Mouse (Mus musculus) heart, adult 18-20 months (tissue): ENCODE measurements around the gene Mras. TPM values are rescaled to one million over a fixed set of nuclear protein-coding genes. Genes with fewer than 3 reads are reported as not detected.

Source experiments
- DNase-seq, 2 experiments: peaks; one replicate each; pipeline ENCODE4 v3.0.0; 2021 to 2022; ENCODE audit warnings: mixed read lengths in 1 of 2
- total RNA-seq, 2 experiments: library from RNA; stranded (reverse); gene quantifications; 2 replicates each; pipeline ENCODE4 v1.2.3; 2021

The Mras gene
- total RNA-seq, 2 experiments from 2014 or later: 6.2 to 7.1 TPM

DNA sequence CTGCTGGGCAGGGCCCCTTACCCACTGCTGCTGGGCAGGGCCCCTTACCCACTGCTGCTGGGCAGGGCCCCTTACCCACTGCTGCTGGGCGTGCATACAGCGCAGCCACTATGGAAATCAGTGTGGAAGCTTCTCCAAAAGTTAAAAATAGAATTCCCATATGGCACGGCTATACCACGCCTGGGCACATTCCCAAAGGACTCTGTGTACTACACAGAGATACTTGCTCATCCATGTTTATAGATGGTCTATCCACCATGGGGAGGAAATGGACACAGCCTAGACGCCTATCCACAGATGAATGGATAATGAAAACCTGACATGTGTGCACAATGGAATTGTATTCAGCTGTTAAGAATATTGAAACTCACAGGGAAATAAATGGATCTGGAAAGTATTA is 3.8 kb upstream of the Mras start:
- DNase-seq: no peak

DNA sequence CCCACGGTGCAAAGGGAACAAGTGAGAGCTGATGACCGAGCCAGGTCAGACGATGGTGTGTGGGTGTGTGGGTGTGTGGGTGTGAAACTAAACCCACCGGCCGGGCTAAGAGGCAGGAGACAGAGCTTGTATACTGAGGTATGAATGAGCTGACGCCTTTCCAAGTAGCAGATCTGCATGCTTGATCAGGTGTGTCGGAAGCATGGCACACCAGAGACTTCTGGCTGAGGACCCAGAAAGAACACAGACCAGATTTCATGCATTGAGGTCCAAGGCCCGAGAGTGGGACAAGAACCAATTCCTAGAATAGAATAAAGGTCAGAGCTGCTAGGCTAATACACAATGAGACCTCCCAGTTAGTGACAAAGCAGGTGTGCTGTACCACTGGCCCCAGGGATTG is 1.9 kb upstream of the Mras start:
- DNase-seq: no peak

DNA sequence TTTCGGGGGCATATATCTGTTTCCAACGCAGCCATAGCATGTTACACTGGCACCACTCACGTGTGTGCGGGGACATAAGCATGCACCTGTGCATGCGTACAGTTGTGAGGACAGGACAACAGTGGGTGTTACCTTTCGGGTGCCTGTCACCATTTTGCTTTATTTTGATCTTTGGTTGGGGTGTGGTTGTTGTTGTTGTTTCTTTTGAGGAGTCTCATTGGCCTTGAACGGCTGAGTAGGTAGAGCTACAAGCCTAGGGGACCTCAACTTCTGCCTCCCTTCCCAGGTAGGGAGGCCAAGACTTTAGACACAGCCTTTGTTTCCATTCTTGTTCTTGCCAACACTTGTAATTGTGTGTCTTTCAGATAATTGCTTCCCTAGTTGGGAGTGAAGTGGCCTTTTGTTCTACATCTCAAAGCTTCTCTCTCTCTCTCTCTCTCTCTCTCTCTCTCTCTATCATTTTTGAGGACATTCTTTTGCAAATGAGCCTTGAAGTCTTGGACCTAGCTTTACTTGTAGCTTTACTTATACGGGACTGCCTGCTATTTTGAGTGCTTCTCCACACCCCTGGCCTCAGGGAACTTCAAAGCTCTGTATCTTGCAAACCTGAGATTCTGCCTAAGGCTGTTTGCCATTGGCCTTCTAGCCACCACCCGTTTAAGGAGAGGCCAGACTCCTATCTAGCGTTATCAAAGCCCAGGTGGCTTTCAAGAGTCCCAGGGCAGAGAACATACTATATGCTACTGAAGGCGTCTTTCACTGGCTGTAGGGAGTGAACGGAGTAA is 792 bp upstream of the Mras start:
- DNase-seq: no peak

DNA sequence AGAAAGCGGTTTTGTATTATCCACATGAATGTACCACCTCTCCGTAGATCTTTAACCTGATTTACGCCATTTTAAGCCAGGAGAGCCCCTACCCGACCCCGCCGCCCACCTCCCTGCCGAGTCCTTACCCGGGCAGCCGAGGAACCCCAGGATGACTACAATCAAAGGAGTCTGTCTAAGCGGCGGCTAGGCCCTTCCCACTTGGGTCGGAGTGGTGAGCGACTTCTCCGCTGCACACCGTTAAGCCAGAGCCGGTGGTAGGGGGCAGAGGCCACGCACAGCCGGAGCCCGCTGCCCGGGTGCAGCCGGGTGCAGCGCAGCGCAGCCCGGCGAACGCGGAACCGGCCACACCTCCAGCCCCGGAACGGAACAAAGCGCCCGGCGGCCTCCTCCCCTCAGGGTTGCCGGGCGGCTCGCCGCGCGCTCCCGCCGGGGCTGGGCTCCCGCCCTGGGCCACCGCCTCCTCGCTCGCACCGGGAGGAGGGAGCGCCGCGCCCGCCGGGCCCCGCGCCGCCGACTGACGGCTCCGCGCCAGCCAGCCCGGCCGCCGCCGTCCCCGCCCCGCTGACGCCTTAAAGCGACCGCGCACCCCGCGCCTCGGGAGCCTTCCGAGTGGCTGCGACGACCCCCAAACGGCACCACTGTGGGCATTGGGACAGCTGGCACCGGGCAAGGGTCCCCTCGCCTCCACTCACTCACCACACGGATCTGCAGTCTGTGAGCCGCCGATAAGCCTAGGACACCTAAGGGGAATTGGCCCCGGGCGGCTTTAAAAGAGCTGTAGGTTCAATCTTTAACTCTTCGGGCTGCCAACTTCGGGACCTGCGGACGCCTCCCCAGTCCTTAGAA is 775 bp downstream of the Mras start:
- DNase-seq: peak; percentile 86 to 89

DNA sequence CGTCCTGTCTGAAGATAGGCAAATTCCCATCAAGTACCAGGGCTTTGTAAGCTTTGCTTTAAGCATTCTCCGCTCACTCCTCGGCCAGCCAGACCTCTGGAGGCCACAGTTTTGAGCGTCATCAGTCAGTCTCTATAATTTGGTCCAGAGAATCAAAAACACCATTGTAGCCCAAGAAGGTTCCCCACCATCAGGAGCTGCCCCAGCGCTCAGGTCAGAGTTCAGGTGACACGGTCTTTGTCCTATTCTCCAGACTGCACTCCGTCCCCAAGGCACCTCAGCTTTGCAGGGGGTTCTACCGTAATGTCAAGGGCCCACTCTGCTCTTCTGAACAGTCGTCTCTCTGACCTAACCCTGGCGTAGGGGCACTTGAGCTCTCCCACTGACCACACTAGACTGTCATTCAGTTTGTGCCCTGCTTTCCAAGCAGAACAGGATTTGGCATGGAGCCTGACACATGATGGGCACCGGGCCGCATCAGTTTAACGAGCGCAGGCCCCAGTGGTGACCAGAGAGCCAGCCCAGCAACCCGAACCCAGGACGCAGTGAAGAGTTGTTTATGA is 1.5 kb downstream of the Mras start:
- peak; percentile 46 to 65 for DNase-seq

DNA sequence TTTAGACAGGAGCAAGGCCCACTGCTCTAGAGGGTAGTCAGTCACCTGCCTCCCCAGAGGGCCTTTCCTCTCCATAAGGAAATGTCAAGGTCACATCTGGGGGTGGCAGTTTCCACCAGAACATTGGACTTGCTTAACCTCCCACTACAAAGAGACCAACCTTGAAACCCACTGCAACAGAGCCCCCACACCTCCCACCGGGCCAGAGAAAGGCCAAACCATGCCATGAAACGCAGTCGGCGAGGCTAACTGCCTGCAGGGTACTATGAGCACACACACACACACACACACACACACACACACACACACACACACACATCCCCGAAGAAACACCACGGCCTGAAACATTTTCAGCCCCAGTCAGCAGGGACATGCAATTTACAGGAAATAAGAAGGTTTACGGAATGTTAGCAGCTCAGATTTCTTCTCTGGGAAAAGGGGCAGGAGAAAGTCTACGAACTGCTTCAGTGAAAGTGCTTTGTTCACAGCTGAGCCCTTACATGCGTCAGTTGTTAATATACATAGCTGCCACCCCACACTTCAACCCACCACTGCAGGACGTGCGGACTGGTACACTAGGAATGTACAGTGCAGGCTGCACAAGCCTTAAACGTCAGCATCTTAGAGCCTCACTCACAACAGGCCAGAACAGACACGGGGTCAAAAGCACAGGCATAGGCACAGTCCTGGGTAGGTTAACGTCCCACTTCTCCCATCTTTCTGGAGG is 2.1 kb downstream of the Mras start:
- DNase-seq: no peak

DNA sequence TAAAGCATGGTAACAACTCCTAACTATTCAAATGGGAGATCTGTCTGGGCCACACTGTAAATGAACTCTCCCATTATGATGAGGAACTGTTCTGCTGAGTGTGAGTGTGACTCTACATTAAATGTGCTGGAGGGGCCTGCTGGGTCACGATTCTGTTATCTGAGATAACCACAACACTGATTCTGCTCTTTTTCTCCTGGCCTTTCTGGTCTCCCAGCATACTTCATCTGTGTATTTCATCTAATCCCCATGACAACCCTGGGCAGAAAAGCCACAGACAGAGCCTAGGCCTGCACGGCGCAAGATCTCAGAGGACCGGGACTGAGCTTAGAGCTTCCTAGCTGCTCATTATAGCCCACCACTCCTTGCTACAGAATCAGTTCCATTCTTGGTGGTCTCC is 4.7 kb downstream of the Mras start:
- DNase-seq: no peak

DNA sequence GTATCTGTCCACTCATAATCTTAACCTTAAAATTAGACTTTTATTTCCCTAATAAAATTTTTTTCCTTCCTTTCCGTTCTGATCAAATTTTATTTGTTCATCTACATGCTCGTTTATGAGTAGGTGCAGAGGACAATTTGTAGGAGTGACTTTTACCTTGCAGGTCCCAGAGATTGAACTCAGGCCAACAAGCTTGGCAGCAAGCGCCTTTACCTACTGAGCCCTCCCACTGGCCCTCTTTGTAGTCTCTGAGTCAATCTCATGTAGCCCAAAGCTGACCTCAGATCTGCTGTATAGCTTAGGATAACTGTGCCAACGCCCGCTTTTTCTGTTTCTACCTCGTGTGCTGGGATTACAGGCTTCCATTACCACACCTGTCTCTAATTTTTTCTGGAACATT is 5.2 kb downstream of the Mras start:
- no peak for DNase-seq

DNA sequence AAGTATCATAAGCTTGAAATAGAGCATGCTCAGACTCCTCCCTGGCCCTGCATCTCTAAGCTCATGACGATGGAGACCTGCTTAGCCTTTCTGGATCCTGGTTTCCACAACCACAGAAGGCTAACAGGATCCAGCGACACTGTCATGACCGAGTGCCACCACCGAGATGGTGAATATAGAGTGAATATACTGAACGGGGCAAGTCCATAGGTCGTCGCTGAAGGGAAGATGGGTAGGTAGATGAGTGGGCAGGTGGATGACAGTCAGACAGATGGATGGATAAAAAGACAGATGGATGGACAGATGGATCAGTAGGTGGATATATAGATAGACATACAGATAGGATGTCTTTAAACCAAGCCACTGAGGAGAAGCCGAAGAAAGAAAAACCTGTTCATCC is 5.8 kb downstream of the Mras start:
- DNase-seq: no peak

DNA sequence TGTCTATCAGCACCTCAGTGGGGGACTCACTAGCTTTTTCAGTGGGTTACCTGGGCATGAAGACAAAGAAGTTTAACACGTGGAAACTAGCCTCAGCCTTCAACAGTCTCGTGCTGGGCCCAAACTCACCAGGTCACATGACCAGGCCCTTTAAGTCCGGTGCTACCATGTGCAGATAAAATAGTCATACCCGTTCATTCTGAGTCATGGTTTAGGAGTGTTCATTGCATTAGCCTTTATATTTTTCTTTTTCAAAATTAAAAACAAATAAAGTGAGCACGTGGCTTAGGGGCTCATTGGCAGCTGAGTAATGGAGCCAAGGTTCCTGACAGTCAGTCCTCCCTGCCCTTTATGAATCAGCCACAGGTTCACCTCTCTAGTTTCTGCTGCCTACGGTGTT is 6.4 kb downstream of the Mras start:
- DNase-seq: no peak

DNA sequence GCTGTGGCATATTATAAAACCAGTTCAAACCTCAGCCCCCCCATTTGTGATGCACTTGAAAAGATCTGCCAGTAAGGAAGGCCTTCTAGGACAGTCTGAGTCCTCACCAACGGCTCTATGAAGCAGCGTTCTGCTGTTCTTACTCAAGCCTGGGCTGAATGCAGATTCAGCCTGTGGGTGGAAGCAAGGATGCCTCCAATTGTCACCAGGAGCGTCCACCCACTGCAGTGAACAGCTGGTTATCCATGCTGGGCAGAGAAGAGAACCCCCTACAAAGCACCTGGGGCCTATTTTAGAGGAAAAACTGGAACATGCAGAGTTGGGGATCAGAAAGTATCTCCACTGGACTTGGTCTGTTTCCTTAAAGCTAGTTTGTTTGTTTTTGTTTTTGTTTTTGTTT is 7.3 kb downstream of the Mras start:
- no peak for DNase-seq

DNA sequence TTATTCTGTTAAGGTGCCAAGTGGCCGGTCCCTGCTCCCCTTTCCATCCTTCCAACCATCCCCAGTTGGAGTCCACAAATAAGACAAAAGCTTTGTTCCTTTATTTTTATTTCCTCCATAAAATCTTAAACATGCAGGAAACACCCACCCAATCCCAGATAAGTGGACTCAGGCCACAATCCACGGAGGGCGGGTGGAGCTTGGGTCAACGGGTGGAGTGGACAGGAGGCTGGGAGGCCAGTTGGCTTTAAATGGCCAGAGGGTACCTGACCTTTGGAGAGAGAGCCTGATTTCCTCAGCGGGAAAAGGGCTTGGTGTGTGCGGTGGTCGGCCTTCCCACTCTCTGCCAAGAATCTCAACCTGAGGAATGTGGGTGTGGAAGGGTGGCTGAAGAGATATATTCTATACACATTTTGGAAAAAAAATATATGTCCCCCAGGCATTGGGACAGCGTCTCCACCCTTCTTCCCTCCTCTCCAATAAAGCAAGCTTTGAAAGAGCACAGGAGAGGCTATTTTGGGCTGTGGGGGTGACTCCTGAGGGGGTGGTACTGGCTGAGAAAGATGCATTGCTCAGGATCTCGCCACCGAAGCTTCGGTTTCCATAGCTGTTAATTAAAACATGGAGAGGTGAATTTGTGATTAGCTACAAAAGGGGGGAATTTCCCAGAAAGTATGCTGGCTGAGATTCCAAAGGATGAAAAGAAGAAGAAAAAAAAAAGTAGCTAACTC is 8.4 kb downstream of the Mras start:
- DNase-seq: peak in 1 of 2 experiments; percentile 35

DNA sequence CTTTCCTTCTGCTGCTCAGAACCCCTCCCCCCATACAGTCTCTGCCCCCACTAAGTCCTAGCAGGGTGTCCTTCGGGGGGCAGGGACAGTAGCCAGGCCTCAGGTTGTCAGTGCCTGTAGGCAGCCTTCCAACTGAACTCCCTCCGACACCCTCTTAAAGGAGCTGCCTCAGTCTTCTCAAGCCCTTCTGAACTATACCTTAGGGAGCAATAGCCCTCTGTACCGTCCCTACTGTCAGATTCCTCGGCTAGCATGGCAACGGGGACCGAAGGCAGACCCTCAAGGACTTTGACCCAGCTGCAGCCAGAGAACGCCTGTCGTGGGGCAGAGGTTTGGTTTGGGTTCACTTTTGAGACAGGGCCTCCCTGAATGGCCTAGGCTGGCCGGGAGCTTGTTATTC is 11.9 kb downstream of the Mras start:
- DNase-seq: no peak

DNA sequence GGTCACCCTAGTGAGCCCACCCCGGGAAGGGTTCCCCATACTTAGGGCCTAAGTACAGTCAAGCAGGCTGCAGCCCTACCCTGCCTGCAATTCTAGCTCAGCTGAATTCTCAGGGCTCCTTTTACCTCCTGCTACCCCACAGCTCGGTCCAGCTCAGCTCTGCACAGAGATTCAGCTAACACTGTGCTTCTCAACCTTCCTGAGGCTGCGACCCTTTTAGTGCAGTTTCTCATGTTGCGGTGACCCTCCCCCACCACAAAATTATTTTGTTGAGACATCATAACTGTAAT is 12.7 kb downstream of the Mras start:
- DNase-seq: no peak

DNA sequence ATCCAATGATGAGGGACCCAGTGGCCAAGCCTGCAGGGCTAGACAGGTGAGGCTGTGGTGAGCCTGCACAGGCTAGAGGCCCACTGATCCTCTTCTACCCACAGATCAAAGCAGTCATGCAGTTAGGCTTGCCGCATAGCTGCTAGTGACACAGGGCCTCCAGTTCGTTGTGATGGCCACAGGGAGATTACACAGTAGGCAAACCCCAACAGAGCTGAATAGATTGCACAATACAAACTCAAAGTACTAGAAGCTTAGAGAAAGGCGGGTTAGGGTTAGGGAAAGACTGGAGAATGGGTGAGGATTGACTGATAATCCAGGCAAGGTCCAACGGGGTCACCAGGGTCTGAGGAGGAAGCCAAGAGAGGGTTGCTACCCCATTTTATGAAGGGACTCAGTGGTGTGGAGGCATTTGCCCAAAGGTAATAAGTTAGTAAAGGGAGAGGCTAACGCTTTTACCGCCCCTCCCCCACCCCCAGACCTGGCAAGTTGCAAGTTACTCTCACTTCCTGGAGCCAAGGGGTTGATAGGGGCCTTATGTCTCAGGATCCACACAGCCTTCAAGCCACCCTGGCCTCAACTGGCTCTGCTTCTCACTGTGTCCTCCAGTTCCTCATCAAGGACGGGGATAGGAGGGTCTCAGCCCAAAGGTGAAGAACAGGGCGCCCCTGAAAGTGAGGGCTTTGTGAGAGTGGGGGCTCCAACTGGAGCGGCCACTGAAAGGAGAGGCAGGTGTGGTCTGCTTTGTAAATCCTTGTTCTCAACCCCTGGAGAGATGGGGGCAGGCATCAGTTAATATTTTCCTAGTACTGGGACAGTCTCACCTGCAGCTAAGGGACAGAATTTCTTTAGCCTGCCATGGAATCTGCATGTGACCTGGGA is 13.2 kb downstream of the Mras start:
- DNase-seq: no peak

DNA sequence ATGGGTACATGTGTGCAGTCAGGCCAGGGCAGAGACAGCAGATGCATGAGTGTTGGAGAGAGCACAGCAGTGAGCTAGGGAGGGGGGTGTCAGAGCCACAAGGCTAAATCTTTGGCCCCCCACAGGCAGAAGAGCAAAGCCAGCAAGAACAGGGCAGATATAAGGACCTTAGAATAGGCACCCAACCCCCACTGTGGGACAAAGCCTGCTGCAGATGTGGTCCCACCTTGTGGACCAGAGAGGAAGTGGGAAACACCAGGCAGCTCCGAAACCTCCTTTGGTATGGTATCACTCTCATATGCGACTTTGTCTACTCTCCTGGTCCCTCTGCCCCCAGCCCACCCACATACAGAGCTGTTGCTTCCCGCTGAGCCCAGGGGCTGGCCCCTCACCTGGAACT is 15.3 kb downstream of the Mras start:
- no peak for DNase-seq

DNA sequence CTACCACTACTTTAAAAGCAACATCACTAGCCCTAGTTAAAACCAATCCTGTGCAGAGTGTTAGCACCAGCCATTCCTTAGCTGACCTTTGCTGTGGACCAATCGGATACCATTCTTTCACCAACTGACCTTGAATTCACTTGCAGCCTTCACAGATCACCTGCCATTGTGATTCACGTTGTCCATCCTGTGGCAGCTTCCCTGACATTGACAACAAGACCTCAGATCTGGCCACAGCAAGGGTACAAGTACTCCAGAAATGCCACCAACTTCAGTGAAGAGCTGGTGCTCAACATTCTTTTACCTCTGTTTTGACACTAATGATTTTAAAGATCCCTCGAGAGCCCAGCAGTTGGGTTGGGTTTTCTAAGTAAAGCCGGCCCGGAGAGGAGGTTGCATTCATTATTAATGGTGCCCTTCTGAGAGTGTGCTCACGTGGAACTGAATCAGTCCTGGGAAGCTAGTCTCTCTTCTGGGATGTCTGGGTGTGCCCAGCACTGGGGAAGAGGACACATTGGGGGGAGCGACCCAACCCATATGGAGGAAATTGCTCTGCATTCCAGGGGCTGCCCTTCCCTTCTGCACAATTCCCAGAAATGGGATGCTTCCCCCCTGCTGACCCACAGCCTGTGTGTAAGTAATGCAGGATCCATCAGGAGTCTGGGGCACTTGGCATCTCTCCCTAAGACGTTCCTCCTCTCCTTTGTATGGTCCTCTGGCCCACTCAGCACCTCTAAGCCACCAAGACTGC is 17.1 kb downstream of the Mras start:
- peak in 1 of 2 experiments; percentile 29 for DNase-seq

DNA sequence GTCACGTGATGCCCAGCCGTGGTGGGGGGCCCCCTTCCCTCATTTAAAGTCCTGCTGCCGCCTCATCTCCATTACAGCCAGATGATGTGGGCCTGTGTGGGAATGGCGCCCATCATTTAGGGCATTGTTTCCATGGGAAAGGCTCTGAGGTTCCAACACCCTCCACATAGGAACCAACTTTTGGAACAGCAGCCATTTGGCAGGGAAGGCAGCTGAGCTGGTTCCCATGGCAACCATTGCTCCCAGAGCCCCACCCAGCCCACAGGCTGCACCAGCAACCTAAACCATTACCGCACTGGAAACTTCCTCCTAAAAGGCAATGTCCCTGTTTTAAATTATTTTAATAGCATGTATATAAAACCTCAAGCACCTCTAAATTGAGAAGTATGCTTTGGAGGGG is 18.8 kb downstream of the Mras start:
- no peak for DNase-seq

DNA sequence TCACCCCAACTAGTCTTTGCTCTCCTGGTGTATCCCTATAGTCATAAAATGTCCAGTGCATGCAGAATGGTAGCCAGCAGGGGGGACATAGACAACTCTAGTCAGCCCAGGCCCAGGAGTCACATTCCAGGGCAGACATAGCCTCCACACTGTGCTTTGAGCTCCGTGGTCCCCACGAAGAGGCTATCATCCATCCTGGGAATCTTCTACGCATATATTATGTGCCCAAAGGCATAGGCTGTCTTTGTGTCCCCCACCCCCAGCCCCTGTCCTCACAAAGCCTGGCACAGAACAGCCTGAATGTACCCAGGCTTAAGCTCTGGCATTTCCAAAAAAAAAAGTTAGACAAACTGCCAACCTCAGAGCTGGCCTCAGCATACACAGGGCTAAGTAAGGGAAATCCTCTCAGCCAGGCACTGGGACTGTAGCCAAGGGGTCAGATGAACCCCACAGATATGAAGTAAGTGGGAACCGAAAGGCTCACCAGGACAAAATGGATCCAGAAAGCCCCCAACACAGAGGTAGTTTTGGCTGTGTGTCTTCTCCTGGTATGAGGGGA is 19.8 kb downstream of the Mras start:
- DNase-seq: no peak

DNA sequence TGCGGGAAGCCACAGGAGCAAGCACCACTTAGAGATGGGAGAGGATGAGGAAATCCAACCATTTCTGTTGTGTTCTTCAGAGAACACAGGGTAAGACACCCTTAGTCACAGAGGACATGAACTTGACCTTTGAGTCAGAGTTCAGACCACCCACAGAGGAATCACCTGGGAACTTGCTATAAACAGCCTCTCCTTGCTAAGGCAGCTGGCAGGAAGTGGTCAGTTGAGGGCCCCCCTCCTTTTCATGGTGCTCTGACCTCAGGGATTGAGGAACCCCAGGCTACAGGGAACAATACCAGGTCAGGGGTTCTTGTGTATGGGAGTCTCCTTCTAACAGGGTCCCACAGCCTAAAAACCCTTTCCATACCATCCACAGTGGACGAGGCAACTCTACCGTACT is 20.4 kb downstream of the Mras start:
- no peak for DNase-seq
